Mouse (Mus musculus) embryonic facial prominence, embryonic 12.5 days (tissue): ENCODE results near the gene Tns3. TPM values are rescaled to one million over a fixed set of nuclear protein-coding genes. Genes with fewer than 3 reads are reported as not detected.

Experiments
- ATAC-seq: fragments of 200-750 bp; cut with Nextera tagmentation; 2 replicates; pipeline ENCODE4 v1.8.0; 2017; ENCODE audit not compliant: insufficient number of reproducible peaks, insufficient read depth, low FRiP score, low TSS enrichment
- H3K27ac ChIP-seq: fragments of 300-500 bp; sonication (generic); 2 replicates; pipeline ENCODE4 v1.5.1; 2016; ENCODE audit warnings: mild to moderate bottlenecking
- H3K27me3 ChIP-seq: fragments of 300-500 bp; sonication (generic); 2 replicates; pipeline ENCODE4 v1.6.1; 2016; ENCODE audit warnings: mild to moderate bottlenecking, moderate library complexity
- H3K36me3 ChIP-seq: fragments of 300-500 bp; sonication (generic); 2 replicates; pipeline ENCODE4 v1.6.1; 2016; ENCODE audit warnings: mild to moderate bottlenecking
- H3K4me1 ChIP-seq: fragments of 300-500 bp; sonication (generic); 2 replicates; pipeline ENCODE4 v1.6.1; 2016
- H3K4me2 ChIP-seq: fragments of 300-500 bp; sonication (generic); replicated peaks from 2 replicates; pipeline ENCODE4 v1.6.1; 2016; ENCODE audit warnings: mild to moderate bottlenecking, moderate library complexity
- H3K4me3 ChIP-seq: fragments of 300-500 bp; sonication (generic); 2 replicates; pipeline ENCODE4 v1.5.1; 2016; ENCODE audit warnings: mild to moderate bottlenecking
- H3K9ac ChIP-seq: fragments of 300-500 bp; sonication (generic); 2 replicates; pipeline ENCODE4 v1.6.1; 2016; ENCODE audit warnings: mild to moderate bottlenecking, moderate library complexity
- H3K9me3 ChIP-seq: fragments of 300-500 bp; sonication (generic); 2 replicates; pipeline ENCODE4 v1.6.1; 2016; ENCODE audit warnings: mild to moderate bottlenecking, moderate library complexity
- WGBS: fragments of 180-500 bp; shearing (Covaris S2); methylation state at CpG from one replicate; pipeline ENCODE4 v1.1.7; 2016; 5-methylcytosine and 5-hydroxymethylcytosine counted together
- polyA plus RNA-seq: library from polyadenylated mRNA; unstranded; fragments of >200 nt; fragmentation: Nextera tagmentation; extraction: Ambion mirVana; gene quantifications from 2 replicates; pipeline ENCODE4 v1.2.1, GENCODE M21; 2016

The Tns3 gene
- polyA plus RNA-seq, 1 experiment from 2014 or later: 33.0 TPM

- Histone ChIP-seq H3K4me2 (peak overlapping the region; percentile 30), H3K36me3 (no peaks in the 10 kb centered on the region), H3K4me3 (no peak overlapping the region), H3K9me3 (no peaks in the 10 kb centered on the region), H3K9ac (no peak overlapping the region), H3K4me1 (peaks cover 33% of the 10 kb centered on the region), H3K27me3 (no peaks in the 10 kb centered on the region), H3K27ac (peak overlapping the region; percentile 90)
- ATAC-seq: peak; percentile 85
- WGBS: 5% methylated on average over 16 of the region's 16 CpGs
These were observed 28.5 kb upstream of the Tns3 start for GRCm38 (mm10) chr11:8692536-8693471.

DNA sequence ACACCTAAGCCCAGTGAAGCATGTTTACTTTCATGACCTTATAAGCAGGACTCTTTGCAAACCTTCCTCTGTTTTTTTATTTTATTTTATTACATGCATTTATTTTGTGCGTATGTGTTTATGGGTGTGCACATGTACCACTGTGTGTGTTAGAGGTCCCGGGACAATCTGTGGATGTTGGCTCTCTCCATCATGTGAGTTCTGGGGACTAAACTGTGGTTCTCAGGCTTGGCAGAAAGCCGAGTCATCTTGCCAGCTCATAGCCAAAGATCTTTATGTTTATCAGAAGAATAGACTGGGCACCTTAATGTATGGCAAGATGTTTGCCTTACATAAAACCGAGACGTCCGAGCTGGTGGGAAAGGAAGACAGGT lies 27.8 kb upstream of the Tns3 start:
- no peak overlapping the region for H3K9ac ChIP-seq
- no peaks in the 10 kb centered on the region for H3K9me3 ChIP-seq
- no peak overlapping the region for H3K4me3 ChIP-seq
- H3K4me2 ChIP-seq: peak overlapping the region; percentile 30
- 53% methylated on average over 6 of the region's 6 CpGs for WGBS
- H3K27me3 ChIP-seq: no peaks in the 10 kb centered on the region
- H3K27ac ChIP-seq: peak overlapping the region; percentile 90
- ATAC-seq: no peak
- no peaks in the 10 kb centered on the region for H3K36me3 ChIP-seq
- H3K4me1 ChIP-seq: peaks cover 33% of the 10 kb centered on the region

DNA sequence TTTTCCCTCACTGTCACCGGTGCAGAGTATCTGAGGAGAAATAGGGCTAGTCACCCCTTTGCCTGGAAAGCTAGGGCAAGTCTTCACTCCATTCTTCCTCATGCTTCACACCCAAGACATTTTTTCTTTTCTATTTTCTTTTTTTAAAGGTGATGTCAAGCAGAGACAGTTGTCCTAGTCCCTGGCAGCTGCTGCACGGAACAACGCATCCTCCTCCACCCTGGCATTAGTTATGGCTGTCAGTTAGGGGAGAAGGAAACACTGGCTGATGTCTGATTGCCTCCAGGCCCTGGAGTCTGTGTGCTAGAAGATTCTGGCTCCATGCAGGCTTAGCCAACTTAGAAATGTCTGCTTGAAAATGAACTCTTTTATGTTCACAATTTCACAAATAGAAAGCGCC lies 27.3 kb upstream of the Tns3 start:
- H3K4me3 ChIP-seq: no peak overlapping the region
- no peak overlapping the region for H3K4me2 ChIP-seq
- H3K27ac ChIP-seq: peak overlapping the region; percentile 90; the same call in 1 of the 2 replicates
- ATAC-seq: no peak
- no peaks in the 10 kb centered on the region for H3K36me3 ChIP-seq
- H3K9ac ChIP-seq: no peak overlapping the region
- no peaks in the 10 kb centered on the region for H3K9me3 ChIP-seq
- H3K27me3 ChIP-seq: no peaks in the 10 kb centered on the region
- 42% methylated on average over 4 of the region's 4 CpGs for WGBS
- peaks cover 33% of the 10 kb centered on the region for H3K4me1 ChIP-seq

GRCm38 (mm10) chr11:8690633-8691032 lies 26.3 kb upstream of the Tns3 start:
- Histone ChIP-seq H3K9ac (no peak overlapping the region), H3K27me3 (no peaks in the 10 kb centered on the region), H3K9me3 (no peaks in the 10 kb centered on the region), H3K27ac (no peak overlapping the region), H3K4me1 (peaks cover 33% of the 10 kb centered on the region), H3K4me2 (no peak overlapping the region), H3K36me3 (no peaks in the 10 kb centered on the region), H3K4me3 (no peak overlapping the region)
- 69% methylated on average over 4 of the region's 4 CpGs for WGBS
- no peak for ATAC-seq

- Histone ChIP-seq H3K9ac (no peak overlapping the region), H3K27ac (no peak overlapping the region), H3K27me3 (no peaks in the 10 kb centered on the region), H3K4me2 (no peak overlapping the region), H3K4me3 (no peak overlapping the region), H3K9me3 (no peaks in the 10 kb centered on the region), H3K4me1 (peaks cover 33% of the 10 kb centered on the region), H3K36me3 (no peaks in the 10 kb centered on the region)
- 85% methylated on average over 7 of the region's 7 CpGs for WGBS
- no peak for ATAC-seq
These were observed 25.2 kb upstream of the Tns3 start for GRCm38 (mm10) chr11:8689515-8689914.

DNA sequence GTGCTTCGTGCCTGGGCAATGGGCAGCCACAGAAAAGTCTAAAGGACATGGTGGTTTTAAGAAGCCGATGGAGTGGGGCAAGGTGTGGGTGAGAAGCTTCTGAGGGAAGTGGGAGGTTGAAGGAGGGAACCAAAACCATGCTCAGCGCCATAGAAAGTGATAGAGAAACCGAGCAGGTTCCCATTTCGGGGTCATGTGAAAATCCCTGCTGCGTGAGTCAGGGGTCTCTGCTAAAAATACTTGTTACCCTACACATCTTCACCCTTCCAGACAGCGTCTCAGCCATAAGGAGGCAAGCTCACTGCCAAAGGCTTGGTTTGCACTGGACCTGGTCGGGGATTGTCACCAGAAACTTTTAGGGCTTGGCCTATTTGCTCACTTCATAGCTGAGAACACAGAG lies 24.6 kb upstream of the Tns3 start:
- 92% methylated on average over 8 of the region's 8 CpGs for WGBS

DNA sequence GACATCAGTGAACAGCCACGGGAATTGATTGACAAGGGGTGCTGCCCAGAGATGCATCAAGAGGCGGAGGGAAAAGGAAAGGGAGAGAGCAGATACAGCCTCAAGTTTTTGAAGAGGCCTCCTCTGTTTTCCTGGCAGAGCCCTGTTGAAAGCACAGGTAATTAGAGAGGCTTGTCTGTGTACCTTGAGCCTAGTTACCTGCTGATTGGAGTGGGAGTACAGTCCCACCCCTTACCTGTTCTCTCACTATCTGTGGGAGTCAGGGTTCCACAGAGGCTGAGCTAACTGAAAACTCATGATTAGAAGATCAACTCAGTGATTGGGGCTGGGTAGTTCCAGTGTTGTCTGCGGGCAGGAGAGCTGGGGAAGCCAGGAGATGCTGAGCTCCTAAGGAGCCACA lies 22.2 kb upstream of the Tns3 start:
- Histone ChIP-seq H3K4me1 (peaks cover 10% of the 10 kb centered on the region), H3K36me3 (no peaks in the 10 kb centered on the region), H3K27me3 (no peaks in the 10 kb centered on the region), H3K4me3 (no peak overlapping the region), H3K4me2 (no peak overlapping the region), H3K9me3 (no peaks in the 10 kb centered on the region), H3K27ac (no peak overlapping the region), H3K9ac (no peak overlapping the region)
- 69% methylated on average over 3 of the region's 3 CpGs for WGBS
- ATAC-seq: no peak

More for the DNA sequence above, 24.6 kb upstream of the Tns3 start:
- H3K27me3 ChIP-seq: no peaks in the 10 kb centered on the region
- no peak overlapping the region for H3K4me2 ChIP-seq
- no peak overlapping the region for H3K9ac ChIP-seq
- H3K4me1 ChIP-seq: peaks cover 32% of the 10 kb centered on the region
- no peak for ATAC-seq
- no peaks in the 10 kb centered on the region for H3K9me3 ChIP-seq
- H3K27ac ChIP-seq: no peak overlapping the region
- no peaks in the 10 kb centered on the region for H3K36me3 ChIP-seq
- H3K4me3 ChIP-seq: no peak overlapping the region

GRCm38 (mm10) chr11:8686061-8686460 lies 21.7 kb upstream of the Tns3 start:
- H3K4me2 ChIP-seq: no peak overlapping the region
- H3K27ac ChIP-seq: no peak overlapping the region
- peaks cover 9% of the 10 kb centered on the region for H3K4me1 ChIP-seq
- H3K4me3 ChIP-seq: no peak overlapping the region
- no peak overlapping the region for H3K9ac ChIP-seq
- no peaks in the 10 kb centered on the region for H3K9me3 ChIP-seq
- H3K36me3 ChIP-seq: no peaks in the 10 kb centered on the region
- H3K27me3 ChIP-seq: no peaks in the 10 kb centered on the region
- ATAC-seq: no peak
- 80% methylated on average over 1 of the region's 1 CpGs for WGBS

DNA sequence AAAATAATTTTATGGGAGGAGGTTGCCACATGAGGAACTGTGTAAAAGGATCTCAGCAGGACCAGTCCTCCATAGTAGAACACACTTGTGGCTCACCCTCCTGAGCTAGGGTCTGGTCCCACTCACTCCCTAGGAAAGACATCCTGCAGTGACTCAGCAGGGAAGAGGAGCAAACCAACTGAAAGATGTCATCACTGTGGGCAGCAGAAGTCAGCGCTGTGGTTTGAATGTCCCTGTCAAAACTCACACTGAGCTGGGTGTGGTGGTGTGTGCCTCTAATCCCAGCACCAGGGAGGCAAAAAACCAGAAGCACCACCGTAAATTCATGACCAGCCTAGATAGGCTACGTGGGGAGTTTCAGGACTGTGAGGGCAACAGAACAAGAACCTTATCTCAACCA lies 20.9 kb upstream of the Tns3 start:
- Histone ChIP-seq H3K36me3 (no peaks in the 10 kb centered on the region), H3K27ac (no peak overlapping the region), H3K4me1 (peaks cover 14% of the 10 kb centered on the region), H3K9me3 (no peaks in the 10 kb centered on the region), H3K4me3 (no peak overlapping the region), H3K9ac (no peak overlapping the region), H3K27me3 (no peaks in the 10 kb centered on the region), H3K4me2 (no peak overlapping the region)
- WGBS: 78% methylated on average over 3 of the region's 3 CpGs
- ATAC-seq: no peak

DNA sequence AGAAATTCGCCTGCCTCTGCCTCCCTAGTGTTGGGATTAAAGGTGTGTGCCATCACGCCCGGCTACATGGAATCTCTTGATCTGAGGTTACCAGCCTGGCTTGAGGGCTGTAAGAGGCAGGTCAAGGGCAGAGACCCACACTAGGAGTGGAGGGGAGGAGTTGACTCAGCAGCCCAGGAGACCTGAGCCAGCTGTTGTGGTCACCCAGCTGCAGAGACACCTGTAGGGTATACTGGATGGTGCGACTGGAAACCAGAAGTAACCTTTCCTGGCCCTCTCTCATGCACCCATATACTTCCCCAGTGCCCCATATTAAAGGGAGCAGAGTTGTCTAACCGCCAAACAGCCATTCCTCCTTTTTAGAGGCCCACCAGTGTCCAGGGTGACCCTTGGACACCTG lies 19.9 kb upstream of the Tns3 start:
- Histone ChIP-seq H3K4me1 (peaks cover 16% of the 10 kb centered on the region), H3K9me3 (no peaks in the 10 kb centered on the region), H3K27me3 (no peaks in the 10 kb centered on the region), H3K36me3 (no peaks in the 10 kb centered on the region), H3K9ac (no peak overlapping the region), H3K4me3 (no peak overlapping the region), H3K4me2 (no peak overlapping the region), H3K27ac (no peak overlapping the region)
- ATAC-seq: no peak
- WGBS: 87% methylated on average over 5 of the region's 5 CpGs

- H3K36me3 ChIP-seq: no peaks in the 10 kb centered on the region
- no peak overlapping the region for H3K9ac ChIP-seq
- H3K9me3 ChIP-seq: no peaks in the 10 kb centered on the region
- H3K4me2 ChIP-seq: no peak overlapping the region
- H3K4me3 ChIP-seq: no peak overlapping the region
- peaks cover 16% of the 10 kb centered on the region for H3K4me1 ChIP-seq
- WGBS: 77% methylated on average over 3 of the region's 3 CpGs
- H3K27ac ChIP-seq: no peak overlapping the region
- H3K27me3 ChIP-seq: no peaks in the 10 kb centered on the region
- ATAC-seq: no peak
These were observed 17.0 kb upstream of the Tns3 start for GRCm38 (mm10) chr11:8681356-8681755.

DNA sequence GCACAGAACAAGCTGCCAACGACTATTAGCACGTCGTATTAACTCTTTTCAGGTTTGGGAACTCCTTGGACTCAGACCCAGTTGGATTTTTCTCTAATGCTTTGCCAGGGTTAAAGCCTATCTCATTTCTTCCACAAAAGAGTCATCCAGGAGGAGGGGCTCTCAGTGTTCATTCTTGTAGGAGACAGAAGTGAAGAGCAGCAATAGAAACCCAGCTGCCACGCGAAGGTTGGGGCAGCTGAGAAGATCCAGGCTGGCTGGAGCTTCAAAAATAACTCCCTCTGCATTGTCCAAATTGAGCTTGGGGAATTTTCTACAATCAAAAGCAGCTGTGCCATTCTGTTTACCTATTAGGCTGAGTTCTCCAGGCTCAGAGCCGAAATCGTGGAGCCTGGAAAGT lies 16.3 kb upstream of the Tns3 start:
- Histone ChIP-seq H3K27ac (0 out of 2 replicates have a peak overlapping the region, but pooled peaks have one; percentile 24), H3K36me3 (no peaks in the 10 kb centered on the region), H3K4me2 (no peak overlapping the region), H3K27me3 (no peaks in the 10 kb centered on the region), H3K9ac (no peak overlapping the region), H3K9me3 (no peaks in the 10 kb centered on the region), H3K4me1 (peaks cover 16% of the 10 kb centered on the region), H3K4me3 (no peak overlapping the region)
- 25% methylated on average over 7 of the region's 7 CpGs for WGBS
- 0 out of 2 replicates have a peak, but pooled peaks have one; percentile 23 for ATAC-seq
